Mouse (Mus musculus): ENCODE measurements around the gene Ddx54. TPM values are rescaled to one million over a fixed set of nuclear protein-coding genes. Genes with fewer than 3 reads are reported as not detected.

The Ddx54 gene
- total and polyA plus RNA-seq, 3 experiments, result 63.7 to 91.8 (median 83.6) TPM

DNA sequence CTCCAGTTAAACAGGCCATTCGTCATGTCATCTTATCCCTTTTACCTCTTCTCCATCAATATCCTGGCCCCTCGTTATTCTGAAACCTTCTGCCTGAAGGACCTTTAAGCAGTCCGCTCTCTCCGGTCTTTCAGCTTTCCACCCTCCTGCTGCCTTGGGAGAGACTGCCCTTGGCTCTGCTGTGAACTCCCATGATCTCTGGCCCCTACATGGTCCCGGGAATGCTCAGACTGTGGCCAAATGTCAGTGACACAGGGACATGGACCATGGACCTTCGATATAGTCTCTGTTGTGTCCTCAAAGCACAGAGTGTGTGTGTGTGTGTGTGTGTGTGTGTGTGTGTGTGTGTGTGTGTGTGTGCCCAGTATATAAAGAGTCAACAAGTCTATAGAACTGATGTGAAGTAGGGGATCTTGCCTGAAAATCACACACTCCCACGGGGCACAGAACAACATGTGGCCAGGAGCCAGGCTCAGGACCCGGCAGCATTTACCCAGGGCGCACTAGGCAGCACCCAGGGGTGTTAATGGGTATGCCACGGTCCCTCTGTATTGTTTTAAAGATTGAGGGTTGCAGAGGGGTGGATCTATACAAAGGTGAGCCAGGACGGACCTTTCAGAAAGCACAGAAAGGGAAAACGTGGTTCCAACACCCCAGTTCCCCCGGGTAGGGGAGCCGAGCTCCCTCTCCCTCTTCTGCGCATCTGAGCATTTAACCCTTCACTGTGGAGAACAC, 47.2 kb upstream of the Ddx54 start:
- dilution Hi-C loops (cut with MboI; ENCODE audit: extremely low pct_ligation_motif_present, extremely low pct_unique_long_range_greater_than_20kb, low sequenced_read_pairs) (no loop called here), in situ Hi-C loops (cut with MboI; ENCODE audit: low pct_ligation_motif_present, low pct_unique_long_range_greater_than_20kb, low sequenced_read_pairs) (no loop called here)
- no peak overlapping the region for H3K4me3 ChIP-seq (replicated peaks in 1 of 3; ENCODE audit: low read depth in 2 of 3, low read length in 2 of 3, poor library complexity in 1 of 3)
- no peaks in the 10 kb centered on the region for H3K79me2 ChIP-seq (replicated peaks; ENCODE audit: control insufficient read depth, extremely low read depth, insufficient read depth, poor library complexity, severe bottlenecking)
- no peak overlapping the region for H3K4me2 ChIP-seq (ENCODE audit: insufficient read depth, low read depth, poor library complexity, severe bottlenecking)
- no peaks in the 10 kb centered on the region for H3K9me3 ChIP-seq (replicated peaks; ENCODE audit: low read length)
- no peak overlapping the region for H3K27ac ChIP-seq (ENCODE audit: insufficient read depth, low read depth)
- H3K4me1 ChIP-seq (ENCODE audit: control insufficient read depth in 1 of 2, insufficient read depth in 2 of 2), result peaks cover under 1 to 21% of the 10 kb centered on the region in 2 experiments; a peak in 3 of 4 replicates
- TF ChIP-seq NRF1 (IDR thresholded peaks at IDR 0.05; ENCODE audit: low read depth, low read length) (no peak), MAZ (IDR thresholded peaks at IDR 0.05; ENCODE audit: low read depth, low read length) (no peak), MEF2A (IDR thresholded peaks at IDR 0.05; ENCODE audit: borderline replicate concordance, low read depth, low read length) (no peak), RCOR1 (conservative IDR thresholded peaks at IDR 0.05; ENCODE audit: low read depth, low read length) (no peak), HCFC1 (IDR thresholded peaks at IDR 0.05; ENCODE audit: low read depth, low read length) (no peak), BHLHE40 (IDR thresholded peaks at IDR 0.05; ENCODE audit: low read depth, low read length) (no peak), MAX (IDR thresholded peaks at IDR 0.05; ENCODE audit: low read length) (no peak), PAX5 (IDR thresholded peaks at IDR 0.05; ENCODE audit: low read length) (no peak), SMC3 (IDR thresholded peaks at IDR 0.05; ENCODE audit: low read depth, low read length) (no peak), POLR2A (IDR thresholded peaks at IDR 0.05; ENCODE audit: low read depth, low read length) (no peak), NELFE (IDR thresholded peaks at IDR 0.05; ENCODE audit: low read depth, low read length) (no peak), ZNF384 (IDR thresholded peaks at IDR 0.05; ENCODE audit: low read depth, low read length) (no peak), TCF12 (IDR thresholded peaks at IDR 0.05; ENCODE audit: low read depth, low read length) (no peak), ZMIZ1 (IDR thresholded peaks at IDR 0.05; ENCODE audit: low read depth, low read length) (no peak), CHD1 (IDR thresholded peaks at IDR 0.05; ENCODE audit: low read depth, low read length) (no peak), ELF1 (IDR thresholded peaks at IDR 0.05; ENCODE audit: low read depth, low read length) (no peak), JUN (IDR thresholded peaks at IDR 0.05; ENCODE audit: insufficient read depth, low read depth, low read length) (no peak), MXI1 (IDR thresholded peaks at IDR 0.05; ENCODE audit: low read depth, low read length) (no peak)
- H3K27me3 ChIP-seq (replicated peaks), result no peaks in the 10 kb centered on the region
- H3K9ac ChIP-seq (ENCODE audit: insufficient read depth, low read depth), result no peak overlapping the region
- no peaks in the 10 kb centered on the region for H3K36me3 ChIP-seq (replicated peaks in 1 of 2; ENCODE audit: control insufficient read depth in 1 of 2, insufficient read depth in 1 of 2, low read length in 1 of 2)
- DNase-seq (ENCODE audit: extremely low read depth), result no peak

DNA sequence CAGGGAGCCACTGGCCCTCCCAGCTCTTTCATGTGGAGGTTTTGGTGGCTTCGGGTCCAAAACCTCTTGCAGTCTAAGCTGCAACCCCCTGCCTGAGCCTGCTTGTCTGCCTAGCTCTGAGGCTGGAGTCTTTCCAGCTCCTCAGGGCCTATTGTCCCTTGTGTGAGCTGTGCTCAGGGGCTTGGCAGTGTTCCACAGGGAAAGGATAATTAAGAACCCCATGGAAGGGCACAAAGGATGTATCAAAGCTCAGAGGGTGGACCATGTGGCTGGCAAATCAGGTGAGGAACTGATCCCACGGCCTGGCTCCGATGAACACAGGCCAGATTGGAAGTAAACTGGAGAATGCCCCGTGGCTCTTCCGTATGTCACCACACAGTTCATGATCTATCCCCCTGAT, 46.4 kb upstream of the Ddx54 start:
- in situ Hi-C loops (cut with MboI; ENCODE audit: low pct_ligation_motif_present, low pct_unique_long_range_greater_than_20kb, low sequenced_read_pairs) (no loop called here), dilution Hi-C loops (cut with MboI; ENCODE audit: extremely low pct_ligation_motif_present, extremely low pct_unique_long_range_greater_than_20kb, low sequenced_read_pairs) (no loop called here)
- Histone ChIP-seq H3K27ac (ENCODE audit: insufficient read depth, low read depth) (no peak overlapping the region), H3K4me2 (ENCODE audit: insufficient read depth, low read depth, poor library complexity, severe bottlenecking) (no peak overlapping the region), H3K36me3 (replicated peaks in 1 of 2; ENCODE audit: control insufficient read depth in 1 of 2, insufficient read depth in 1 of 2, low read length in 1 of 2) (no peaks in the 10 kb centered on the region), H3K9ac (ENCODE audit: insufficient read depth, low read depth) (no peak overlapping the region), H3K4me1 (ENCODE audit: control insufficient read depth in 1 of 2, insufficient read depth in 2 of 2) (peaks cover 4 to 26% of the 10 kb centered on the region in 2 experiments; a peak in 3 of 4 replicates), H3K27me3 (replicated peaks) (no peaks in the 10 kb centered on the region), H3K4me3 (replicated peaks in 1 of 3; ENCODE audit: low read depth in 2 of 3, low read length in 2 of 3, poor library complexity in 1 of 3) (no peak overlapping the region), H3K79me2 (replicated peaks; ENCODE audit: control insufficient read depth, extremely low read depth, insufficient read depth, poor library complexity, severe bottlenecking) (no peaks in the 10 kb centered on the region), H3K9me3 (replicated peaks; ENCODE audit: low read length) (no peaks in the 10 kb centered on the region)
- no peak for TF ChIP-seq USF2 (conservative IDR thresholded peaks at IDR 0.05; ENCODE audit: low read depth, low read length)
- TF ChIP-seq TBP (conservative IDR thresholded peaks at IDR 0.05; ENCODE audit: low read depth, low read length), result no peak
- TF ChIP-seq SIN3A (IDR thresholded peaks at IDR 0.05; ENCODE audit: low read length), result no peak
- TF ChIP-seq ETS1 (conservative IDR thresholded peaks at IDR 0.05; ENCODE audit: low read depth, low read length), result no peak
- no peak for TF ChIP-seq ZMIZ1 (IDR thresholded peaks at IDR 0.05; ENCODE audit: low read depth, low read length)
- no peak for TF ChIP-seq MYC (IDR thresholded peaks at IDR 0.05; ENCODE audit: low read depth, low read length)
- no peak for TF ChIP-seq CHD1 (IDR thresholded peaks at IDR 0.05; ENCODE audit: low read depth, low read length)
- no peak for TF ChIP-seq ZKSCAN1 (IDR thresholded peaks at IDR 0.05; ENCODE audit: borderline replicate concordance, low read depth, low read length)
- no peak for TF ChIP-seq ZNF384 (IDR thresholded peaks at IDR 0.05; ENCODE audit: low read depth, low read length)
- TF ChIP-seq GABPA (IDR thresholded peaks at IDR 0.05; ENCODE audit: insufficient replicate concordance, low read depth, low read length), result no peak
- no peak for TF ChIP-seq JUN (IDR thresholded peaks at IDR 0.05; ENCODE audit: insufficient read depth, low read depth, low read length)
- no peak for TF ChIP-seq POLR2A (IDR thresholded peaks at IDR 0.05; ENCODE audit: low read depth, low read length)
- no peak for TF ChIP-seq CTCF (conservative IDR thresholded peaks at IDR 0.05 in 1 of 2, IDR thresholded peaks at IDR 0.05 in 1 of 2; ENCODE audit: low read depth in 2 of 2, low read length in 2 of 2)
- TF ChIP-seq ZC3H11A (IDR thresholded peaks at IDR 0.05; ENCODE audit: low read depth, low read length), result no peak
- TF ChIP-seq USF1 (IDR thresholded peaks at IDR 0.05; ENCODE audit: low read depth, low read length), result no peak
- TF ChIP-seq POLR2AphosphoS2 (IDR thresholded peaks at IDR 0.05; ENCODE audit: low read depth, low read length), result no peak
- no peak for TF ChIP-seq MAFK (IDR thresholded peaks at IDR 0.05; ENCODE audit: insufficient replicate concordance, low read length)
- DNase-seq (ENCODE audit: extremely low read depth), result no peak

Data from CH12.LX (cell line).